Mouse (Mus musculus): ENCODE results near the gene Ran. TPM values are rescaled to one million over a fixed set of nuclear protein-coding genes. Genes with fewer than 3 reads are reported as not detected.

Gene Ran
- polyA plus RNA-seq, 1 experiment from 2014 or later: 508 TPM

- H3K9ac ChIP-seq (ENCODE audit: low read depth, low read length): no peak overlapping the region
- H3K9me3 ChIP-seq (ENCODE audit: control insufficient read depth, low read length): no peaks in the 10 kb centered on the region
- ATAC-seq: no peak
- H3K27ac ChIP-seq (ENCODE audit: low read length): no peak overlapping the region
- H3K4me2 ChIP-seq (ENCODE audit: low read depth, low read length): no peak overlapping the region
- no peaks in the 10 kb centered on the region for H3K4me1 ChIP-seq (ENCODE audit: control insufficient read depth, insufficient read depth, low read length)
- H3K27me3 ChIP-seq (replicated peaks; ENCODE audit: control insufficient read depth, insufficient read depth, low read length): no peaks in the 10 kb centered on the region
- no peak overlapping the region for H3K4me3 ChIP-seq (ENCODE audit: low read length)
- 91% methylated on average over 13 of the region's 13 CpGs for WGBS
- no peaks in the 10 kb centered on the region; the same call in 1 of the 2 replicates for H3K36me3 ChIP-seq (ENCODE audit: control insufficient read depth, insufficient read depth, low read length)
Observed at GRCm38 (mm10) chr5:128985946-128986345, 33.9 kb upstream of the Ran start.

GRCm38 (mm10) chr5:128987141-128987954, 32.5 kb upstream of the Ran start:
- WGBS: 75% methylated on average over 19 of the region's 19 CpGs
- H3K27ac ChIP-seq (ENCODE audit: low read length): no peak overlapping the region
- H3K4me2 ChIP-seq (ENCODE audit: low read depth, low read length): no peak overlapping the region
- no peaks in the 10 kb centered on the region for H3K4me1 ChIP-seq (ENCODE audit: control insufficient read depth, insufficient read depth, low read length)
- no peak overlapping the region for H3K9ac ChIP-seq (ENCODE audit: low read depth, low read length)
- H3K27me3 ChIP-seq (replicated peaks; ENCODE audit: control insufficient read depth, insufficient read depth, low read length): no peaks in the 10 kb centered on the region
- H3K4me3 ChIP-seq (ENCODE audit: low read length): no peak overlapping the region
- no peaks in the 10 kb centered on the region for H3K9me3 ChIP-seq (ENCODE audit: control insufficient read depth, low read length)
- ATAC-seq: no peak
- H3K36me3 ChIP-seq (ENCODE audit: control insufficient read depth, insufficient read depth, low read length): no peaks in the 10 kb centered on the region; the same call in 1 of the 2 replicates

DNA sequence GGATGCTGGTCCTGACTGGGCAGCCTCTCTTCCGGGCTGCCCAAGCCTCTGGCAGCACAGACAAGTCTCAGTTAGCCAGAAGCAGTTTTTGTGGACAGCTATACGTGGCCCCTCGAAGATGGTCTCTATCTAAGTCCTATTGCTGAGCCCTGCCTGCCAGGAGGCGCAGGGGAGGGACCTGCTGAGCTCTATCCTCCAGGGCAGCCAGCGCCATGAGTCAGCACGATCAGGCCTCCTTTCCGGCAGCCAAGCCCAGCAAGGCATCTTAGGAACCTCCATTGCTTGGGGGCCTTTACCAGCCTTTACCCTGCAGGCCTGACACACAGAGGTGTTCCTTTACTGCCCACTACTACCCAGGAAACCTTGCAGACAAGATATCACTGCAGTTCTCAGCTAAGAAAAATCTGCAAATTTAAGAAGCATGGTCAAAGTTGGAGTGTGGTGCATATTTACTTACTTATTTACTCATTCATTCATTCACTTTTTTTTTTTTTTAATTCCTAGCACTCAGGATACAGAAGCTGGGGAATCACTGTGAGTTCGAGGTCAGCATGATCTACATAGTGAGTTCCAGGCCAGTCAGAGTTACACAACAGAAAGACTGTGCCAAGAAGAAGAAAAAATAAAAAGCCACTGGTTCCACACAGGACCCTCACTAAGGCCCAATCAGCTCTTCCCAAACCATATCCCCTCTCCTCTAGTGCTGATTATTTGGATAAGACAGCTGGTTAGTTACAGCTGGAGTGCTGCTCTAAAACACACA, 19.0 kb upstream of the Ran start:
- ATAC-seq: 0 out of 2 replicates have a peak, but pooled peaks have one; percentile 45
- no peak overlapping the region for H3K4me2 ChIP-seq (ENCODE audit: low read depth, low read length)
- no peak overlapping the region for H3K27ac ChIP-seq (ENCODE audit: low read length)
- peak overlapping the region; percentile 6; the same call in 1 of the 2 replicates for H3K9ac ChIP-seq (ENCODE audit: low read depth, low read length)
- H3K36me3 ChIP-seq (ENCODE audit: control insufficient read depth, insufficient read depth, low read length): no peaks in the 10 kb centered on the region
- H3K4me1 ChIP-seq (ENCODE audit: control insufficient read depth, insufficient read depth, low read length): peaks cover 10% of the 10 kb centered on the region
- H3K27me3 ChIP-seq (replicated peaks; ENCODE audit: control insufficient read depth, insufficient read depth, low read length): no peaks in the 10 kb centered on the region
- H3K4me3 ChIP-seq (ENCODE audit: low read length): no peak overlapping the region
- 53% methylated on average over 8 of the region's 8 CpGs for WGBS
- H3K9me3 ChIP-seq (ENCODE audit: control insufficient read depth, low read length): no peaks in the 10 kb centered on the region

DNA sequence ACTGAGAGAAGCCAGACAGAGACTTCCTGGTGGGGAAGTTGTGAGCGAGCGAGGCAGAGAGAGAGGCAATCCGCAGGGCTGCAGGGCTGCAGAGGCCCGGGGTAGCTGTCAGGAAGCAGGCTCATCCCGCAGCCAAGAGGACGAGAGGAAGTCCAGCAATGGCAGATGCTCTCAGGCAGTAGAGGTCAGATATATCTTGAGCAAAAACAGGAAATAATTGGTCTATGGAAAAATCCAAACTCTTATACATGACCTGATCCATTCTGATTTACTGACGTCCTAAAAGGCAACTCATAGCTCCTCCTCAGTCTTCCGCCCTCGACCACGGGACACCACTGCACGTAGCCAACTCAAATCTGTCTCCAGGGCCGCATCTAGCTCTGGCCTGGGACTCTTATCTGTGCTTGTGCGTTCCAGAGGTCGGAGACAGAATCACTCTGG, 17.3 kb upstream of the Ran start:
- no peaks in the 10 kb centered on the region for H3K36me3 ChIP-seq (ENCODE audit: control insufficient read depth, insufficient read depth, low read length)
- H3K4me1 ChIP-seq (ENCODE audit: control insufficient read depth, insufficient read depth, low read length): peaks cover 19% of the 10 kb centered on the region
- H3K27me3 ChIP-seq (replicated peaks; ENCODE audit: control insufficient read depth, insufficient read depth, low read length): no peaks in the 10 kb centered on the region
- no peaks in the 10 kb centered on the region for H3K9me3 ChIP-seq (ENCODE audit: control insufficient read depth, low read length)
- 40% methylated on average over 14 of the region's 14 CpGs for WGBS
- peak; percentile 58 for ATAC-seq
- no peak overlapping the region for H3K4me2 ChIP-seq (ENCODE audit: low read depth, low read length)
- 0 out of 2 replicates have a peak overlapping the region, but pooled peaks have one; percentile 43 for H3K9ac ChIP-seq (ENCODE audit: low read depth, low read length)
- H3K27ac ChIP-seq (ENCODE audit: low read length): peak overlapping the region; percentile 45
- no peak overlapping the region for H3K4me3 ChIP-seq (ENCODE audit: low read length)

DNA sequence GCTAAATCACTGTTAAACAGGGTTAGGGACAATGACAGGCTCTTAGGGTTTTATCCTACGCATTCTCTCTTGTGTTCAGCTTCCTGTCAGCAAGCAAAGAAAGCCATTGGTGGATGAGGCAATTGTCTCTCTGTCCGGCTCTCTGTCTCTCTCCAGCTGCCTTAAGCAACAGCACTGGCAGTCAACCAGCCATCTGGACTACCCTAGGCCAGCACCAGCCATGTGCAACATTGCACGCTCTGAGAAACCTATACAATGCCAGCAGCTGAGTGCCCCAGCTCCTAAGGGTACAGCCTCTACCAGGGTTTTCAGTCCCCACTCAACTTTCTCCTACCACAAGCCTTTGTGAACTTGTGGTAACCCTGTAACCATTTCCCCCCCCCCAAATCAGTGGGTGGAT, 14.5 kb upstream of the Ran start:
- Histone ChIP-seq H3K4me1 (ENCODE audit: control insufficient read depth, insufficient read depth, low read length) (peaks cover 27% of the 10 kb centered on the region), H3K27ac (ENCODE audit: low read length) (peak overlapping the region; percentile 23; the same call in 1 of the 2 replicates)
- 80% methylated on average over 3 of the region's 3 CpGs for WGBS

GRCm38 (mm10) chr5:129006031-129006788, 13.7 kb upstream of the Ran start:
- no peaks in the 10 kb centered on the region for H3K27me3 ChIP-seq (replicated peaks; ENCODE audit: control insufficient read depth, insufficient read depth, low read length)
- H3K4me1 ChIP-seq (ENCODE audit: control insufficient read depth, insufficient read depth, low read length): peaks cover 23% of the 10 kb centered on the region
- no peak overlapping the region for H3K9ac ChIP-seq (ENCODE audit: low read depth, low read length)
- peak overlapping the region; percentile 23 for H3K27ac ChIP-seq (ENCODE audit: low read length)
- no peak overlapping the region for H3K4me3 ChIP-seq (ENCODE audit: low read length)
- H3K36me3 ChIP-seq (ENCODE audit: control insufficient read depth, insufficient read depth, low read length): no peaks in the 10 kb centered on the region
- H3K9me3 ChIP-seq (ENCODE audit: control insufficient read depth, low read length): no peaks in the 10 kb centered on the region
- H3K4me2 ChIP-seq (ENCODE audit: low read depth, low read length): no peak overlapping the region; the same call in 1 of the 2 replicates
- no peak for ATAC-seq
- WGBS: 81% methylated on average over 18 of the region's 18 CpGs

More for the DNA sequence above, 14.5 kb upstream of the Ran start:
- Histone ChIP-seq H3K4me3 (ENCODE audit: low read length) (no peak overlapping the region), H3K4me2 (ENCODE audit: low read depth, low read length) (no peak overlapping the region), H3K27me3 (replicated peaks; ENCODE audit: control insufficient read depth, insufficient read depth, low read length) (no peaks in the 10 kb centered on the region), H3K9me3 (ENCODE audit: control insufficient read depth, low read length) (no peaks in the 10 kb centered on the region), H3K36me3 (ENCODE audit: control insufficient read depth, insufficient read depth, low read length) (no peaks in the 10 kb centered on the region), H3K9ac (ENCODE audit: low read depth, low read length) (no peak overlapping the region)
- no peak for ATAC-seq

GRCm38 (mm10) chr5:129007105-129007957, 12.5 kb upstream of the Ran start:
- peak overlapping the region; percentile 80 for H3K4me3 ChIP-seq (ENCODE audit: low read length)
- H3K4me1 ChIP-seq (ENCODE audit: control insufficient read depth, insufficient read depth, low read length): peaks cover 19% of the 10 kb centered on the region
- ATAC-seq: peak; percentile 9
- H3K36me3 ChIP-seq (ENCODE audit: control insufficient read depth, insufficient read depth, low read length): no peaks in the 10 kb centered on the region
- H3K9me3 ChIP-seq (ENCODE audit: control insufficient read depth, low read length): no peaks in the 10 kb centered on the region
- peak overlapping the region; percentile 18; the same call in 1 of the 2 replicates for H3K27ac ChIP-seq (ENCODE audit: low read length)
- whole genome bisulfite sequencing: 55% methylated on average over 14 of the region's 14 CpGs
- H3K27me3 ChIP-seq (replicated peaks; ENCODE audit: control insufficient read depth, insufficient read depth, low read length): no peaks in the 10 kb centered on the region
- peak overlapping the region; percentile 79 for H3K9ac ChIP-seq (ENCODE audit: low read depth, low read length)
- H3K4me2 ChIP-seq (ENCODE audit: low read depth, low read length): peak overlapping the region; percentile 89

GRCm38 (mm10) chr5:129008008-129008407, 11.9 kb upstream of the Ran start:
- Histone ChIP-seq H3K9me3 (ENCODE audit: control insufficient read depth, low read length) (no peaks in the 10 kb centered on the region), H3K4me2 (ENCODE audit: low read depth, low read length) (peak overlapping the region; percentile 89), H3K27ac (ENCODE audit: low read length) (peak overlapping the region; percentile 18; the same call in 1 of the 2 replicates), H3K4me1 (ENCODE audit: control insufficient read depth, insufficient read depth, low read length) (peaks cover 18% of the 10 kb centered on the region), H3K9ac (ENCODE audit: low read depth, low read length) (peak overlapping the region; percentile 79), H3K27me3 (replicated peaks; ENCODE audit: control insufficient read depth, insufficient read depth, low read length) (no peaks in the 10 kb centered on the region), H3K36me3 (ENCODE audit: control insufficient read depth, insufficient read depth, low read length) (no peaks in the 10 kb centered on the region), H3K4me3 (ENCODE audit: low read length) (peak overlapping the region; percentile 80)
- WGBS: 0% methylated on average over 16 of the region's 18 CpGs
- peak; percentile 69; the same call in 1 of the 2 replicates for ATAC-seq

Data from intestine, embryonic 16.5 days (tissue).